Mouse (Mus musculus) frontal cortex, adult (tissue): ENCODE data around the gene 2210016L21Rik.
A peak's percentile ranks its signal among the peaks of the same experiment; 100 is the strongest.
"Not testable (repeated sequence)": the region's sequence is repeated elsewhere in the genome, so short reads cannot be mapped to it uniquely, and the experiment has no call there.

Source experiments
- ATAC-seq: cut with Nextera tagmentation; 2 replicates; pipeline ENCODE4 v1.9.2; 2017; ENCODE audit warnings: mild to moderate bottlenecking, moderate library complexity, mixed read lengths; ENCODE audit not compliant: low TSS enrichment

The 2210016L21Rik gene

DNA sequence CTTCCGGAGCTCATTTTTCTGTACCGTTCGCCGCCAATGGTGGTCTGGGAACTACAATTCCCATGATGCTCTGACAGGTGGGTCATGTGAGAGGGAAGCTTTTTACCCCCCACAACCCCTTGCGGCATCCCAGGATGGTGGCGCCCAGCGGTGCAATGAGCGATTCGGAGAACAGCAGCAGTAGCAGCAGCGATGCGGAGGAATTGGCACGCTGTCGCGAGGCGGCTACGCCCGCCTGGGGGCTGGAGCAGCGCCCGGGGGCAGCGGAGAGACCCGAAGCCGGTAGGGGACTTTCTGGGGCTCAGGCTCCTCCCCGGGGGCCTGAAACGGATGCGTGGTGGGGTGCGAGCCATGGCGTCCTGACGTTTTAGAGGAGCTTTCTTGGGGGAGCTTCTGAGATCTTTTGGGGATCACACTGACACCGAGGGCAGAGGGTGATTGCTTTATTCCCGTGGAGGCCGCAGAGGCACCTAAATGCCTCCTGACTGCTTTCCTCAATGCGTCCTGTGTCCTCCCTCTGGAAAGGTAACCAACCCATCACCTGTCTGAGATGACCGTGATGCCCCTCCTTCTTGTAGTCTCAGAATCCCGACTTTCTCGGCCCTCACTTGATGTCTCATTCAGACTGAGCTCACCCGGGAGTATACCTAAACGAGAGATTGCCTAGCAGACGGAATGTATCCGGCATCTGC lies at the start of gene 2210016L21Rik:
2210016L21Rik (plus strand) TSS at position 85 of the 692 bp plus-strand sequence.
- ATAC-seq, result peak; percentile 99

DNA sequence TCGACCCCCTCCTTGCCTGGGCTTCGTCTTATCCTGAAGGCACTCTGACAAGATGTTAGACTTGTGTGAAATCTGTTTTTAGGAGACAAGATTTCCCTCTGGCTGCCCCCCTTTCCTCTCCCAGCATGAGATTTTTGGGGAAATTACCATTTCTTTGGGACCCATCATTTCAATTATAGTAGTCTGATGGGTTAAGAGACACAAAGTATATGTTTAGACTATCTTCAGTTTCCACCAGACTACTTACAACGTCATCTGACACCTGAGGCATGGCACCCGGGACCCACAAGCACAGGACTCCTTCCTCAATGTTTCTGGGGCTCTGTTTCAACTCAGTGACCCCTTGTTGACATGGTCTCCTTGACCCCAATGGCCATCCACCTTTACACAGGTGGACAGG lies 46.4 kb upstream of the 2210016L21Rik start:
- ATAC-seq, result no peak

DNA sequence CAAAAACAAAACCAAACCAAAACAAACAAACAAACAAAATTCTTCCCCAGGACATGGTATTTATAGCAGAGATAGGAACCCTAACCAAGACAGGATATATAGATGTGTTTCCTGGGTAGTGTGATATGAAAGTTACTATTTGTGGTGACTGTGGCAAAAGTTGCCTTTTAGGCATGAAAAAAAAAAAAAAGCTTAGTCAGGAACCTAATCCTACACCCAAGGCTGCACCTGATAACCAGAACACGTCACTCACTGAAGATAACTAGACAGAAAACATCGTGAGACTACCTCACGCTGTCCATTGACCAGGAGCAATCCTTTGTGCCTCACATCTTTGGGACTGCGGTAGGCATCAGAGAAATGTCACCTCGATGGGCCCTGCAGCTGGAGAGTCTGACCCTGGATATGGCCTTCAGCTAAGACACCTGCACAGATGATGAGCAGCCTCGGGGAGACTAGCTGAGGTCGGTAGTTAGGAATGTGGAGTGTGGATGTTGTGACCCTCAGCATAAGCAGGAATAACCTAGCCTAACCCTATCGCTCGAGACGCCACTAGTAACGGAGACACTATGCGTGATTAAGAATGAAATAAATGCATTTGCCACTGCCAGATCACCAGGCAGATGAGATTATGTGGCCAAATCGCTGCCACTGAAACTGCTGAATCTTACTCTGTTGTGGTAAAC lies 45.1 kb upstream of the 2210016L21Rik start, which contains the start of gene Oasl2:
Oasl2 (plus strand) TSS at position 249 of the 686 bp plus-strand sequence.
- no peak for ATAC-seq

GRCm38 (mm10) chr5:114897374-114897793 lies 44.6 kb upstream of the 2210016L21Rik start:
- no peak for ATAC-seq

DNA sequence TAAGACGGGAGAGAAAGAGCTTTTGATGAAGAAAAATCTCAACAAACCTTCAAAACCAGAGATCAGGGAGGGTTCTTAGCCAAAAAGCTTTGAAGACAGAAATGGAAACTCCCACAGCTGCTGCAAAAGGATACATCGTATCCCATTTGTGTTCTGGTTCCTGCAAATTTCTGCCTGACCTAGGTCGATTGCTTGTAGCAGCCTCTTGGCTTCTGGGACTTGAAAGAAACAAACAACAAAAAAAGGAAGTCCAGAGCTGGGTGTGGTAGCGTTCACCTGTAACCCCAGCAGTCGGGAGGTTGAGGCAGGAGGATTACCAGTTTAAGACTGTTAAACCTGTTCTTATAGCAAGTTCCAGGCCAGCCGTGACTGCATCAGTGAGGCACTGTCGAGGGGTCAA lies 43.1 kb upstream of the 2210016L21Rik start:
- ATAC-seq, result no peak

- ATAC-seq, result no peak
Measured at GRCm38 (mm10) chr5:114902413-114902812, 39.5 kb upstream of the 2210016L21Rik start.

GRCm38 (mm10) chr5:114908598-114909305 lies 33.2 kb upstream of the 2210016L21Rik start:
- no peak for ATAC-seq

- no peak for ATAC-seq
Measured at GRCm38 (mm10) chr5:114913686-114914085, 28.3 kb upstream of the 2210016L21Rik start.

DNA sequence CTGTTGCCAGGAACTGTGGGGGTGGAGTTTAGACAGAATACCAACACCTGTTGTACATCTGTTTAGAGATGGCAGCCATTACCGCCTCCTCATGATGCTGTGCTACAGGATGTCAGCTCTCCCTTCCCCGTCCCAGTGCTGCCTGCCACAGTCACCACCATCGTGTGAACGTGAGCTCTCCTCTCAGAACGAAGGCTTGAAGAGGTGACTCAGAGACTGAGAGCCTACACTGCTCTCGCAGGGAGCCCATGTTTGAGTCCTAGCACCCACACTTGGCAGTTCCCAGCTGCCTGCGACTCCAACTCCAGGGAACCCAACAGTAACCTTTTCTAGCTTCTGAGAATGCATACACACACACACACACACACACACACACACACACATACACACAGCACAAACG lies 27.1 kb upstream of the 2210016L21Rik start:
- peak; percentile 34; the same call in 1 of the 2 replicates for ATAC-seq

DNA sequence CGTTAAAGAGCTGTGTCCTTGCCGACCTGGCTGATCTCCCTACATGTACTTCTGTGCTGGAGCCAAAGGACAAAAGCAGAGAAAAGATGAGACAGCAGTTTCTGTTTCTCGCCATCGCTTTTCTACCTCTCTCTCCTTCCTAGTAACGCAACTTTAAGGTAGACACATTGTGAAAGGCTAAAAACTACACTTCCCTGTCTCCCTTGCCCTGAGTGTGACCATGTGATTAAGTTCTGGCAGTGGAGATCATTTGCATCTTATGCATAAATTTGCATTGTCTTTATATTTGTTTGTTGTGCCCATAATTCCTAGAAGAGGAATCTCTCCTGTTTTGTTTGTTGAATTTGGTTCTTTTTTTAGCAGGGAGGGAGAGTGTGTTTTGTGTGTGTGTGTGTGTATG lies 26.1 kb upstream of the 2210016L21Rik start:
- ATAC-seq, result no peak

- ATAC-seq, result no peak
Measured at GRCm38 (mm10) chr5:114916777-114917176, 25.2 kb upstream of the 2210016L21Rik start.

GRCm38 (mm10) chr5:114917357-114917756 lies 24.6 kb upstream of the 2210016L21Rik start:
- not testable (repeated sequence) for ATAC-seq

DNA sequence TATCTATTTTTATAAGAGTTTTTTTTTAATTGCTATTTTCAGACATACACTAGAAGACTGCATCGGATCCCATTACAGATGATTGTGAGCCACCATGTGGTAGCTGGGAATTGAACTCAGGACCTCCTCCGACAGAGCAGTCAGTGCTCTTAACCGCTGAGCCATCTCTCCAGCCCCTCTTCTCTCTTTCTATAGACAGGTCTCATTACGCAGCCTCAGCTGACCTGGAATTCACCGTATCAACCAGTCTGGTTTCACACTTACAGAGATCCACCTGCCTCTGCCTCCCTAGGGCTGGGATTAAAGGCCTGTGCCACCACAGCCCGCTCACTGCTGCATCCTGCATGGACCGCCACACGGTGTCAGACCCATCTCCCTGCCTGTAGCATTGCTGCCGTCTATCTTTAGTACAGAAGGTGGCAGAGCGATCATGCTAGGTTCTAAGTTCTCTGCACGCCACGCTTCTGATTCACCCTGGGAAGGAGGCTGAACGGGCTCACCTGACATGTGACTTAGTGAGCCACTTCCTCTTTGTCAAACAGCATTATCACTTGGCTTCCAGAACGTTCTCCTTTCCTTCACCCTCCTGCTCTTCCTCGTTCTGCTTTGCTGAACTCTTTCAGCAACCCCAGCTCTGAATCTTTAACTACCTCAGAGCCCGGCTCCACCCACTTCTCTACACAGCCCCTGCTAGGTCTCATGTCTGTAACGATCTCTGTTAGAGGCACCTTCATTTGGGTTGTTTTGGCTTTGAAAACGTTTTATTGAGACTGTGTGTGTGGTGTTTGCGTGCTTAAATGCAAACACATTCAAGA lies 20.2 kb upstream of the 2210016L21Rik start:
- no peak for ATAC-seq

- no peak for ATAC-seq
Measured at GRCm38 (mm10) chr5:114922366-114922731, 19.6 kb upstream of the 2210016L21Rik start.

DNA sequence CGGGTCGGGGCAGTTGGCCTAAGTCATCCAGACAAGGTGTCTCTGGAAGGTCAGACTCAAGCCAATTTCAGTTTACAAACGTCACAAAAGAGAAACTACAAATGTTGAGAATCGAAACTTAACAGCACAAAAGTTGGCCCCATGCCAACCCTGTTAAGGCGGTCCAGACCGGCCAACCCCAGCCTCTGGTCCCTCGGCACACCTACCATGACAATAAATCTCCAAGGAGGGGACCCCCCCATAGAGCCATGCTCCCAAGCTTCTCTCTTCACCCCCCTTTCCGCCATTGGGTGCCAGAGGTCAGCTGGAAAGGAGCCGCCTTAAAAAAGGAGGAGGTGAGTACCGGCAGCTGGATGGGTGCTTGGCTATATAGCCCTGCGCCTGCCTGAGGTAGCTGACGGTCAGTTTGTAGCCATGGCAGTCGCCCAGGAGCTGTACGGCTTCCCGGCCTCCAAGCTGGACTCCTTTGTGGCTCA lies 18.9 kb upstream of the 2210016L21Rik start, which contains the start of gene Oasl1:
Oasl1 (plus strand) TSS at position 243 of the 476 bp plus-strand sequence.
- ATAC-seq, result no peak

DNA sequence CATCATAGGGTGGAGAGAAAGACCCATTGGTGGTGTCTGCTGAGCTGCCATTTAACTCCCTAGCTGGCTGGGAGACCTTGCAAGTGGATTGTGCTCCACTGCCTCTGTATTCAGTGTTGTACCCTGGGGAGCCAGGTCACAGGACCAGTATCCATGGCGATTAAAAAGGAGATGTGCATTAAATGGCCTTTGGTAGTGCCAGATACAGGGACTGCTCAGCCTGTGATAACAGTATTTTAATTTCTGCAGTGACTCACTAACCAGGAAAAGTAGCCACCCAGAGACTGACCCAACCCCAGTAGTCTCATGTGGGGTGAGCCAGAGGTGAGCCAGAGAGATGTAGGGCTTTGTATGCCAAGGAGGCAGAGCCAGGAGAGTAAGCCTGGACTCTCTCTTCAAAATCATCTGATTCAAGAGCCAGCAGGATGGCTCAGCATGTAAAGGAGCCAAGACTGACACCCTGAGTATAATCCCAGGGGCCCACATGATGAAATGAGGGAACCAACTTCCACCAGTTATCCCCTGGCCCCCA lies 15.7 kb upstream of the 2210016L21Rik start:
- no peak for ATAC-seq

- no peak for ATAC-seq
Measured at GRCm38 (mm10) chr5:114926753-114927152, 15.2 kb upstream of the 2210016L21Rik start.

DNA sequence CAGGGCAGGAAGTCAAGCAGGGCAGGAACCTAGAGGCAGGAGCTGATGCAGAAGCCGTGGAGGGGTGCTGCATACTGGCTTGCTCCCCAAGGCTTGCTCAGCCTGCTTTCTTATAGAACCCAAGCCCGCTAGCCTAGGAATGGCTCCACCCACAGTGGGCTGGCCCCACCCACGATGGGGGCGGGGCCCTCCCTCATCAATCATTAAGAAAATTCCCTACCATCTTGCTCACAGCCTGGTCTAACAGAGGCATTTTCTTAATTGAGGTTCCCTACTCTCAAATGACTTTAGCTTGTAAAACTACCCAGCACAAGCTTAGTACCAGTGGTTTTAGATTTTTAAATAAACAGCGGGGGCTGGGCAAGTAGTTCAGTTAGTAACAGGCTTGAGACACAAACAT lies 10.3 kb upstream of the 2210016L21Rik start:
- no peak for ATAC-seq

GRCm38 (mm10) chr5:114933206-114933605 lies 8.8 kb upstream of the 2210016L21Rik start:
- ATAC-seq, result no peak

GRCm38 (mm10) chr5:114935838-114936237 lies 6.1 kb upstream of the 2210016L21Rik start:
- no peak for ATAC-seq

- not testable (repeated sequence) for ATAC-seq
Measured at GRCm38 (mm10) chr5:114941138-114941537, 820 bp upstream of the 2210016L21Rik start.
